Mouse (Mus musculus): ENCODE measurements at regions not wholly inside any gene's neighbourhood (a gene's known extent, or its start where the extent isn't known, plus 50 kb on each side); places are given as distances from the start of the nearest gene placed in this dataset.

DNA sequence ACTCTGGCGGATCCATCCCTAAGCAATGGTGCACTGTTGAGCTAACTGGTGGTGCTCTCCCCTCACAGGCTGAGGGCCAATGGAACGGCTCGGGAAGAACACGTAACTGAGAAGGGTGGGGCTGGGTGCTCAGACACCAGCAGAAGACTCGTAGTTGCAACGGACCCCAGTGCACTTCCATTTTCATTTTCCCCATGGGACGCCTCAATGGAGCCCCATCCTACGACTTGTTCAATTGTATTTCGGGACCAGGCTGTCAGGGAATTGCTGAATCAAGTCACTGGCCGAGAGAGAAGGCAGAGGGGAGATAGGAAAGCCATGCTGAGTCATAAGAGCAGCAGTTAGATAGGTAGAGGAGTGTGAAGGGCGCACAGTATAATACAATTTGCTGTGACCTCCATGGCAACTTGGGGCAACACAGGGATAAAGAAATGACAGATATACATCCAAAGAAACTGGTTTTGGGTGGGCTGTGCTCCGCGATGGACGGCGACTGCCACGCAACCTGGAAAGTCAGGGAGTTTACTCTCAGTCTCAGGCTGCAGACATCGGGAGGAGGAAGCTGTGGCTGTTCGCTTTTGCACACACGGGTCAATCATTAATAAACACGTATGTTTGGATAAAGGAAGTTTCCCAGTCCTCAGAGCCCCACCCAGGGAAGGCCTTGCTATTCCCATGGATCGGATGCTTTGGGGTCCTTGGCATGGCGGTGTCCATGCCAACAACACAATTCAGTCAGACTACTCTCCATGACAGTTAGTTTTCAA is 160.1 kb downstream of the Etnk1 start:
- ATAC-seq (ENCODE audit: insufficient number of reproducible peaks, insufficient read depth, low FRiP score, low read depth), result no peak; the same call in 1 of the 2 replicates
- no peaks in the 10 kb centered on the region for H3K36me3 ChIP-seq (ENCODE audit: control insufficient read depth, insufficient read depth, low read length)
- peak overlapping the region; percentile 10; the same call in 1 of the 2 replicates for H3K4me2 ChIP-seq (replicated peaks; ENCODE audit: low read depth, low read length)
- WGBS, result 69% methylated on average over 22 of the region's 22 CpGs
- H3K4me3 ChIP-seq (ENCODE audit: low read depth, low read length), result 0 out of 2 replicates have a peak overlapping the region, but pooled peaks have one; percentile 3
- H3K9me3 ChIP-seq (ENCODE audit: control insufficient read depth, low read depth, low read length), result no peaks in the 10 kb centered on the region
- no peaks in the 10 kb centered on the region for H3K4me1 ChIP-seq (ENCODE audit: control insufficient read depth, insufficient read depth, low read length)
- H3K27ac ChIP-seq (ENCODE audit: low read length), result no peak overlapping the region
- H3K9ac ChIP-seq (replicated peaks; ENCODE audit: low read depth, low read length), result no peak overlapping the region
- H3K27me3 ChIP-seq (ENCODE audit: control insufficient read depth, insufficient read depth, low read length), result no peaks in the 10 kb centered on the region

DNA sequence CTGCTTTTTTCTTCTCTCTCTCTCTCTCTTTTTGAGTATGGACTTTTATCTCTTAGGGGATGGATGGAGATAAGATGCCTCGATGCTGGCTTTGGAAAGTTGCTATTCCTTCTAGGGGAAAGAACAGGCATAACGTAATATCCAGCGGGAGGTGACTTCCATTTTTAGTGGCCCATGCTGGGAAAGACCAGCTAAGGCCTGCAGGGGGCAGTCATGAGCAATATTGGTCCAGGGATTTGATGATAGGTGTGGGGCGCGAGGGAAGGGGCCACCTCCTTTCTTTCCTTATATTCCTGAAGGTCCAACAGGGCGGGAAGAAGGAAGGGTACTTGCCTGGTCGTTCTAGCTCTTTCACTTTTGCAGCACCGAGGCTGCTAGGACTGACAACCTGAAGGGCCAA is 160.8 kb downstream of the Etnk1 start:
- Histone ChIP-seq H3K4me1 (ENCODE audit: control insufficient read depth, insufficient read depth, low read length) (no peaks in the 10 kb centered on the region), H3K27me3 (ENCODE audit: control insufficient read depth, insufficient read depth, low read length) (no peaks in the 10 kb centered on the region), H3K9me3 (ENCODE audit: control insufficient read depth, low read depth, low read length) (no peaks in the 10 kb centered on the region), H3K36me3 (ENCODE audit: control insufficient read depth, insufficient read depth, low read length) (no peaks in the 10 kb centered on the region), H3K4me2 (replicated peaks; ENCODE audit: low read depth, low read length) (no peak overlapping the region), H3K4me3 (ENCODE audit: low read depth, low read length) (no peak overlapping the region), H3K9ac (replicated peaks; ENCODE audit: low read depth, low read length) (no peak overlapping the region), H3K27ac (ENCODE audit: low read length) (no peak overlapping the region)
- no peak for ATAC-seq (ENCODE audit: insufficient number of reproducible peaks, insufficient read depth, low FRiP score, low read depth)
- 92% methylated on average over 8 of the region's 8 CpGs for WGBS

DNA sequence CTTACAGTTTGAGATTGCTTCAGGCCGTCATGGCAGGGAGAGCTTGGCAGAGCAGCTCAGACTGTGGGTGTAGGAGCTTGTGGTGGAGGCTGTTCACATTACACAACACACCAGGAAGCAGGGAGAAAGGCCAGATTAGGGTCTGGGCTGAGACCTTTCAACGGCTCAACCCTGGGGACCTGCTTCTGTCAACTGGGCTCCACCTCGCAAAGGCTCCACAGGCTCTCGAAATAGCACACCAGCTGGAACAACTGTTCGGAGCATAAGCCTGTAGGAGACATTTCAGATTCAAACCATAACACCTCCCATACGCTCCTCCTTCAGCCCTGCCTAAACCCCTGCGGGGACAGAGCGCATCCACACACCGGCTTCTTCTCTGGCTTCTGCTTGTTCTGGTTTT is 161.2 kb downstream of the Etnk1 start:
- WGBS, result 84% methylated on average over 9 of the region's 9 CpGs
- ATAC-seq (ENCODE audit: insufficient number of reproducible peaks, insufficient read depth, low FRiP score, low read depth), result no peak

DNA sequence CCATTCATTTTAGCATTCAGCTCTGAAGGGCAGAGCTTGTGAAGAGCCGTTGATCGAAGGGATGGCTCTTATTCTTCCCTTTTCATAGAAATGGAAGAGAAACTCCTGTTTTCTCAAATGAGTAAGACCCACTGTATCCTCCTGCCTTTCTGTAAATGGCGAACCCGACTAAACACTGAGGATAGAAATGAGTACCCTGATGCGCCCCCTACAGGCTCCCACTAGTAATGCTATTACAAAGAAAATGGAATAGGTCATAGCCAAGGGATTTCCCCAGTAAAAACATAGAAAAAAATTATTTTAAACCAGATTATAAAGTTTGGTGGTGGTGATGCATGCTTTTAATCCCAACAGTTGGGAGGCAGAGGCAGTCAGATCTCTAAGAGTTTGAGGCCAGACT is 162.1 kb downstream of the Etnk1 start:
- WGBS, result 72% methylated on average over 5 of the region's 5 CpGs
- Histone ChIP-seq H3K27me3 (ENCODE audit: control insufficient read depth, insufficient read depth, low read length) (no peaks in the 10 kb centered on the region), H3K36me3 (ENCODE audit: control insufficient read depth, insufficient read depth, low read length) (no peaks in the 10 kb centered on the region), H3K4me3 (ENCODE audit: low read depth, low read length) (no peak overlapping the region), H3K27ac (ENCODE audit: low read length) (no peak overlapping the region), H3K9ac (replicated peaks; ENCODE audit: low read depth, low read length) (no peak overlapping the region), H3K4me2 (replicated peaks; ENCODE audit: low read depth, low read length) (no peak overlapping the region), H3K4me1 (ENCODE audit: control insufficient read depth, insufficient read depth, low read length) (no peaks in the 10 kb centered on the region), H3K9me3 (ENCODE audit: control insufficient read depth, low read depth, low read length) (no peaks in the 10 kb centered on the region)
- no peak for ATAC-seq (ENCODE audit: insufficient number of reproducible peaks, insufficient read depth, low FRiP score, low read depth)

More for the DNA sequence above, 161.2 kb downstream of the Etnk1 start:
- no peaks in the 10 kb centered on the region for H3K27me3 ChIP-seq (ENCODE audit: control insufficient read depth, insufficient read depth, low read length)
- H3K36me3 ChIP-seq (ENCODE audit: control insufficient read depth, insufficient read depth, low read length), result no peaks in the 10 kb centered on the region
- H3K4me1 ChIP-seq (ENCODE audit: control insufficient read depth, insufficient read depth, low read length), result no peaks in the 10 kb centered on the region
- no peak overlapping the region for H3K4me2 ChIP-seq (replicated peaks; ENCODE audit: low read depth, low read length)
- H3K9ac ChIP-seq (replicated peaks; ENCODE audit: low read depth, low read length), result no peak overlapping the region
- no peak overlapping the region for H3K27ac ChIP-seq (ENCODE audit: low read length)
- no peak overlapping the region for H3K4me3 ChIP-seq (ENCODE audit: low read depth, low read length)
- H3K9me3 ChIP-seq (ENCODE audit: control insufficient read depth, low read depth, low read length), result no peaks in the 10 kb centered on the region

DNA sequence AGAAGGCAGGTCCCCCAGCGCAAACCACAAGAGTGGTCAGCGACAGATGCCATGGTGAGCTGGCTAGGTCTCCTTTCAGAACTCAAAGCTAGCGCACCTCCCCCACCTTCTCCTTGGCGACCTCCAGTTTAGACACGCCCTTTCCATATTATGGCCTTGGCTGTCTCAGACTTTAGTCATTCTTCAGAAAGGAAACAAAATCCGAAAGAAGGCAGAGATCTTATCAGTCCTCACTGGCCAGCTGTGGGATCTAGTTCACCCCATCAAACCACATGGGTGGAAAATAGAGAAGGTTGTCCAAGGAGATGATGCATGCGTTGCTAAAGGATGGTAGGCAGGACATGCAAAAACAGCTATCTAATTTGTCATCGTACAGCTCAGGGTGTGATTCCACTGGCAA is 166.5 kb downstream of the Etnk1 start:
- Histone ChIP-seq H3K4me3 (ENCODE audit: low read depth, low read length) (no peak overlapping the region), H3K4me1 (ENCODE audit: control insufficient read depth, insufficient read depth, low read length) (no peaks in the 10 kb centered on the region), H3K27me3 (ENCODE audit: control insufficient read depth, insufficient read depth, low read length) (no peaks in the 10 kb centered on the region), H3K4me2 (replicated peaks; ENCODE audit: low read depth, low read length) (no peak overlapping the region), H3K9ac (replicated peaks; ENCODE audit: low read depth, low read length) (no peak overlapping the region), H3K36me3 (ENCODE audit: control insufficient read depth, insufficient read depth, low read length) (no peaks in the 10 kb centered on the region), H3K27ac (ENCODE audit: low read length) (no peak overlapping the region), H3K9me3 (ENCODE audit: control insufficient read depth, low read depth, low read length) (no peaks in the 10 kb centered on the region)
- WGBS, result 83% methylated on average over 8 of the region's 8 CpGs
- ATAC-seq (ENCODE audit: insufficient number of reproducible peaks, insufficient read depth, low FRiP score, low read depth), result no peak

DNA sequence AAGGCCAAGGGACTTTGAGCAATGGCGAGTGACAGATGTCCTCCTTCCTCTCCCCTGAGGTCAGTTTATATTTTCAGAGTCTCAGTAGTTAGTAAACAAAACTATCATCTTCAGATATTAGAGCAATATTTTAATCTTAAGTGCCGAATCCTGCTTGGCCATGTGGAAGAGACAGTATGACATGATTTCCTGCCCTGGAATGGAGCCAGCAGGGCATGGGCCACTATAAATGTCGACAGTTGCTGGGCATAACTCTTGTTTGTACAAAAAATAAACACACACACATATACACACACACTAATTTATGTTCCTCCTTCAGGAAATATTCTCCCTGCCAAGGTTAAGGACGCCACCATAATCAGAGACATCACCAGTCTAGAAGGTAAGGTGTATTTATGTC is 169.6 kb downstream of the Etnk1 start:
- Histone ChIP-seq H3K9me3 (ENCODE audit: control insufficient read depth, low read depth, low read length) (no peaks in the 10 kb centered on the region), H3K4me1 (ENCODE audit: control insufficient read depth, insufficient read depth, low read length) (no peaks in the 10 kb centered on the region), H3K4me2 (replicated peaks; ENCODE audit: low read depth, low read length) (no peak overlapping the region), H3K36me3 (ENCODE audit: control insufficient read depth, insufficient read depth, low read length) (no peaks in the 10 kb centered on the region), H3K27me3 (ENCODE audit: control insufficient read depth, insufficient read depth, low read length) (no peaks in the 10 kb centered on the region), H3K9ac (replicated peaks; ENCODE audit: low read depth, low read length) (no peak overlapping the region), H3K27ac (ENCODE audit: low read length) (no peak overlapping the region), H3K4me3 (ENCODE audit: low read depth, low read length) (no peak overlapping the region)
- ATAC-seq (ENCODE audit: insufficient number of reproducible peaks, insufficient read depth, low FRiP score, low read depth), result no peak
- 75% methylated on average over 4 of the region's 4 CpGs for WGBS

DNA sequence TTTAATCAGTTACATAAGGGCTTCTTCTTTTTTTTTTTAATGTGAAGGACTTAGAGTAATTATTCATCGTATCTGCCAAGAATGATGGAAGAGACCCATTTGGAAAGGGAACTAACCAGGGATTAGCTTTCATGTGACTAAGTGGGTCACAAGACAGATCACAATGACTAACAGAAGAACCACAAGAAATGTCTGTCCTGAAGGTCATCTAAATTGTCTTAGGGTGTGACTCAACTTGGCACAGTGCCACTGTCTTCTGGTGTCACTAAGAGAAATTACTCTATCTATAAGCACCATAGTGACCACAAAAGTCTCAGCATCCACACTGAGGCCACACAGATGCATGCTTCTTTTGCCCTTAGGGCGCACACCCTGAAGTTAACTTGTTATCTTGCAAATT is 182.0 kb downstream of the Etnk1 start:
- no peak overlapping the region for H3K4me2 ChIP-seq (replicated peaks; ENCODE audit: low read depth, low read length)
- H3K4me1 ChIP-seq (ENCODE audit: control insufficient read depth, insufficient read depth, low read length), result no peaks in the 10 kb centered on the region
- no peak overlapping the region for H3K9ac ChIP-seq (replicated peaks; ENCODE audit: low read depth, low read length)
- no peaks in the 10 kb centered on the region for H3K27me3 ChIP-seq (ENCODE audit: control insufficient read depth, insufficient read depth, low read length)
- no peak for ATAC-seq (ENCODE audit: insufficient number of reproducible peaks, insufficient read depth, low FRiP score, low read depth)
- no peak overlapping the region for H3K4me3 ChIP-seq (ENCODE audit: low read depth, low read length)
- no peaks in the 10 kb centered on the region for H3K36me3 ChIP-seq (ENCODE audit: control insufficient read depth, insufficient read depth, low read length)
- 81% methylated on average over 2 of the region's 2 CpGs for WGBS
- H3K9me3 ChIP-seq (ENCODE audit: control insufficient read depth, low read depth, low read length), result no peaks in the 10 kb centered on the region
- H3K27ac ChIP-seq (ENCODE audit: low read length), result no peak overlapping the region

DNA sequence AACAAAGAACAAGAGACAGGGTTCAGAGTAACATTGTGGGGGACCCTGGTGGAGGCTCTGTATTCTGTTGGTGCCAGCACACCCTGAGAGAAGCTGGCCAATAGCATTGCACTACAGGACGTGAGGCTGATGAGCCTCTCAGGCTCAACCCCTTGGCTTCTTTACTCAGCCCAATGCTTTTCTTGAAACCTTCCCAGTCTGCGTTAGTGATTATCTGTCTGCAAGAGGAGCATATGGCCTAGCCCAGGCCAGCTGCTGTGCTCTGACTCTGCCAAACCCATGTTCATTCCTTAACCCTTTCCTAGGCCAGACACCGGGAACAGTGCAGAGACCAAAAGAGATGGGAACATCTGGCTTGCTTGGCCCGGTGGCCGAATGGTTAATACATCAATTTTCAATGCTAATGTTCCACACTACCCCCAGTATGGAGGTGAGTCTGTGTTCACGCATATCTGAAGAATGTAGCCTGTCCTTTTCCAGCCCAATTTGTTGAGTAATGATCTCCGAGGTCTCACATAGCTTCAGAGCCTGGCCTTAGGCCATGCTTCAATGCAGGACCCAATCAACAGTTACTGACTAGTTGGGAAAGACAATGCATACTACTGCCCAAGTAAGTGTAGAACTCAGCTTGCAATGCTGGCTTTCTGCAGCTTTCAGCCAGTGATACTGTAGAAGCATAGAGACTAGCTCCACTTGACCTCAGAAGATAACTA is 192.5 kb downstream of the Etnk1 start:
- no peak overlapping the region for H3K4me2 ChIP-seq (replicated peaks; ENCODE audit: low read depth, low read length)
- ATAC-seq (ENCODE audit: insufficient number of reproducible peaks, insufficient read depth, low FRiP score, low read depth), result no peak

More for the DNA sequence above, 192.5 kb downstream of the Etnk1 start:
- H3K9ac ChIP-seq (replicated peaks; ENCODE audit: low read depth, low read length), result no peak overlapping the region
- H3K27ac ChIP-seq (ENCODE audit: low read length), result no peak overlapping the region
- H3K4me3 ChIP-seq (ENCODE audit: low read depth, low read length), result no peak overlapping the region
- WGBS, result 61% methylated on average over 7 of the region's 7 CpGs
- no peaks in the 10 kb centered on the region for H3K36me3 ChIP-seq (ENCODE audit: control insufficient read depth, insufficient read depth, low read length)
- H3K4me1 ChIP-seq (ENCODE audit: control insufficient read depth, insufficient read depth, low read length), result no peaks in the 10 kb centered on the region
- H3K9me3 ChIP-seq (ENCODE audit: control insufficient read depth, low read depth, low read length), result no peaks in the 10 kb centered on the region
- H3K27me3 ChIP-seq (ENCODE audit: control insufficient read depth, insufficient read depth, low read length), result no peaks in the 10 kb centered on the region
